Mouse (Mus musculus) bone marrow macrophage, adult 2 months (primary cell): ENCODE measurements around the gene Nup98. TPM values are rescaled to one million over a fixed set of nuclear protein-coding genes. Genes with fewer than 3 reads are reported as not detected.

Source experiments
- H3K27ac ChIP-seq: 2 replicates; pipeline ENCODE4 v1.5.1; 2012; ENCODE audit warnings: low read depth, low read length; ENCODE audit not compliant: insufficient read depth
- H3K4me1 ChIP-seq: 2 replicates; pipeline ENCODE4 v1.6.1; 2012; ENCODE audit warnings: low read length; ENCODE audit not compliant: control insufficient read depth, insufficient read depth
- H3K4me3 ChIP-seq: 2 replicates; pipeline ENCODE4 v1.5.1; 2012; ENCODE audit warnings: mild to moderate bottlenecking, low read length, moderate library complexity; ENCODE audit not compliant: insufficient read depth
- CTCF ChIP-seq: IDR thresholded peaks from 2 replicates; pipeline ENCODE4 v1.5.1; 2012; ENCODE audit warnings: low read depth, mild to moderate bottlenecking, low read length, moderate library complexity
- POLR2A ChIP-seq: IDR thresholded peaks from 2 replicates; pipeline ENCODE4 v1.6.1; 2012; ENCODE audit warnings: mild to moderate bottlenecking, low read depth, low read length, borderline replicate concordance
- polyA plus RNA-seq: library from polyadenylated mRNA; stranded (reverse); fragments of >200 nt; gene quantifications from 2 replicates; pipeline ENCODE4 v1.2.4, GENCODE M21; 2012; ENCODE audit not compliant: missing spikeins, insufficient read depth, insufficient read length

Gene Nup98
- 33.3 and 36.9 TPM in 2 replicates for polyA plus RNA-seq

DNA sequence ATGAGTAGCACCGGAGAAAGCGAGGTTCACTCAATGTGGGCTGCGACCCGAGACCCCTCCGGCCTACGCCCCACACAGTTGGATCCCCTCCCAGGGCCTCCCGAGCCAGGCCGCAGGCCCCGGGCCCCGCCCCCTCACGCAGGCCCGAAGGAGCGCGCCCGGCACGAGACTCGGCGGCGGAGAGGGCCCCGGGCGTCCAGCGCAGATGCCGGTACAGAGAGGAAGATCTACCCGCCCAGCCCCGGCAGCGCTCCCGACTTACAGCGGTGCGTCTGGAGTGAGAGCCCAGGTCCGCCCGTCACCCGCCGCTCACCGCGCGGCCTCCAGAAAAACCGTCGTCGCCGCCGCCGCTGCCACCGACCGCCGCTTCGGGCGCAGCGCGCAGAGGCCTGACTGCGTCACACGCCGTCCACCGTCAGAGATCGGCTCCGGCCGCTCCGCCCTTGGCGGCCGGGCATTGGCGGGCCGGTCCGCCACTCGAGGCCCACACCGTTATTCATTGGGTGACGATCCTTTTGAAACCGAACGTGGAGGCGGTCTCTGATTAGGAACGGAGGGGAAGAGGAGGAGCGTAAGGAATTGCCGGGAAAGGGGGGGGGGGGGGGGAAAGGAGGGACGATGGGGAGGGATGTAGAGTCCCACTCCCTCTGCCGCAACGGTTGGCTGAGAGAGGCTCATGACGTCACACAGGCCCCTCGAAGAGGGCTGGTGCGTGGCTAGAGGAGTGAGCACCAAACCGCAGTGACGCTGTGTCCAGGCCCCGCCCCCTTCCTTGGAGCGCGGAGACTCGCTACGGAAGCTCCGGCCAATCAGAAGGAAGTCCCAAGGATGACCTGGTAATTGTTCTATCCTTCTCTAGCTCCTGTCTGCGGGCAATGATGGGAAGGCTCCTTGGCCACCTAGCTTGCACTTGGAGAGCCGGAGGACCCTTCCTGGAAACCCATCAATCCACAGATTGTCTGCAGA is at the start of gene Nup98, which contains the start of gene Pgap2:
Nup98 (minus strand) TSS at position 421 of the 966 bp plus-strand sequence.
Pgap2 (plus strand) TSS at position 453 of the 966 bp plus-strand sequence.
- peak within 1 kb of the TSS; percentile 92 for H3K27ac ChIP-seq
- TF ChIP-seq CTCF = no peak
- TF ChIP-seq POLR2A = no peak
- H3K4me1 ChIP-seq = peaks cover 13% of the 10 kb centered on the region
- peak within 1 kb of the TSS; percentile 84 for H3K4me3 ChIP-seq

DNA sequence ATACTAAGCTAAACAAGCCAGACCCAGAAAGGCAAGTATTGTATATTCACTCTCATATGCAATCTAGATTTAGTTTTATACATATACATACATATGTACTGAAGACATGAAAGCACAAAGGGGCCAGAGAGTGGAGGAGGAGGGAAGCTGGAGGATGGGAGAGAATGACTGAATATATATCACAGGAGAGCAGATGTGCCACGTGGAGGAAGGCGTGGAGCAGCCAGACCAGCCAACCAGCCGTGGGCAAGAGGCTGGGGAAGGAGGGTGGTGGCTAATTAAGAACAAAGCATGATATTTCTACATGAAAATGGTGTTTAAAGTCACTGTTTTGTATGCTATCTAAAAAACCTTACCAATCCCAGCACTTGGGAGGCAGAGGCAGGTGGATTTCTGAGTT is 48.8 kb upstream of the Nup98 start:
- TF ChIP-seq POLR2A = no peak
- no peak for TF ChIP-seq CTCF
- H3K27ac ChIP-seq = no peak overlapping the region

DNA sequence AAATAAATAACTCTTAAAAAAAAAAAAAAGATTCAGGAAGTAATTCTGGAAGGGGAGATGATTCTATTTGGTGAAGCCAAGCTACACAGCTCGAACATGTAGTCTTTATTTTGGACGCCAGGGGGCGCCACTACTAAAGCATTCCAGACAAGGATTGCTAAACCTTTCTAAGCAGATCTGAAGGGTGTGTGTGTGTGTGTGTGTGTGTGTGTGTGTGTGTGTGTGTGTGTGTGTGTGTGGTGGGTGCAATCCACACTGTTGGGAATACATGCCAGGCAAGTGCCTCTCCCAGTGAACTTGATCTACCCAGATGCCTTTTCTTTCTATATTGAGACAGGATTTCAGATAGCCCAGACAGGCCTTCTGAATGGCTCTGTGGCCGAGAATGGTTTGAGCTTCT is 48.2 kb upstream of the Nup98 start:
- no peak overlapping the region for H3K27ac ChIP-seq
- H3K4me1 ChIP-seq = peaks cover 7% of the 10 kb centered on the region
- no peak overlapping the region for H3K4me3 ChIP-seq
- TF ChIP-seq POLR2A (no peak), CTCF (peak; percentile 5; the same call in 1 of the 2 replicates)

More for the DNA sequence above, 48.8 kb upstream of the Nup98 start:
- H3K4me1 ChIP-seq = peaks cover 7% of the 10 kb centered on the region
- H3K4me3 ChIP-seq = no peak overlapping the region

DNA sequence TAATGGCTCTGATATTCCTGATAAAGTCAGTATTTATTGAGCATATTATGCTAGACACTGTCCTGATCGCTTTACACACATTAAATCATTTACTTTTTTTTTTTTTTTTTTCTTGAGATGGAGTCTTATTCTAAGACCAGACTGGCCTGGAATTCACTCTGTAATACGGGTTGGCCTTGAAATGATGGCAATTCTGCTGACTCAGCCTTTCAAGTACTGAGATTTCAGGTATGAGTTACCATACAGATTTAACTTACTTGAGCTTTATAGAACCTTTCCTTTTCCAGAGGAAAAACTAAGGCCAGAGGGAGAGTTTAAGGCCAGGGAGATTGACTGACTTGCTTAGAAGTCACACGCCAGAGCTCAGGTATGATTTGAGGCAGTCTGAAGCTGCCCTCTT is 46.7 kb upstream of the Nup98 start:
- Histone ChIP-seq H3K27ac (no peak overlapping the region), H3K4me3 (no peak overlapping the region), H3K4me1 (peaks cover 7% of the 10 kb centered on the region)
- TF ChIP-seq POLR2A = no peak
- TF ChIP-seq CTCF = no peak

DNA sequence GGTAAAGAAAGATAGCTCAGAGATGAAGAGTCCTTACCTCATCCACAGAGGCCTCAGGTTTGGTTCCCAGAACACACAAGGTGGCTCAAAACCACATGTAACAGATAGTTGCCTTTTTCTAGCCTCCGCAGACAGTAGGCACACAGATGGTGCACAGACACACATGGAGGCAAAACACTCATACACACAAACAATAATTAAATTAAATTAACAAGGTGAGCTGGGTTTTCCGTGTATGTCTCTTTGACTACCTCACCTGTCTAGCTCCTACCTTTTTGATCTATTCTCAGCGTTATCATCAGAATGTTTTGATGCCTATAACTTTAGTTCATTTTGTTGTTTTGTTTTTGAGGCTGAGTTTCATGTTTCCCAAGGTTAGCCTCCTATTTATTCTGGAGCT is 46.0 kb upstream of the Nup98 start, which contains the start of gene Rhog:
Rhog (minus strand) TSS at position 101 of the 400 bp plus-strand sequence.
- H3K4me3 ChIP-seq = no peak within 1 kb of the TSS
- no peak within 1 kb of the TSS for H3K27ac ChIP-seq
- TF ChIP-seq CTCF = no peak
- no peak for TF ChIP-seq POLR2A
- H3K4me1 ChIP-seq = peaks cover 12% of the 10 kb centered on the region

DNA sequence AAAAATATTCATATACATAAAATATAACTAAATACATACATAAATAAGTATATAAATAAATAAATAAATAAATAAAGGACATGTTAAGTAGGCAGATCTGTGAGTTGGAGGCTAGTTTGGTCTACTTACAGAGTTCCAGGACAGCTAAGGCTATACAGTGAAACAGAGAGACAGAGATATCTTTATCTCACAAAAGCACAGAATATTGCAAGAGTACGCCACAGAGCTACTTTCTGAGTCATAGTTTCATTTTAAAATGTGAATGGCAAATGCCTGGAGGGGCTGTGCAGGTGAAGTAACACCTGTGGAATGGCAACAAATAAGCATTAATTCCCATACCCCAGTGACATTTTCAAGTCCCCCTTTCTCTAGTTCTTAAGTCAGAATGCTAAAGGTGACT is 43.7 kb upstream of the Nup98 start:
- no peak overlapping the region for H3K4me3 ChIP-seq
- H3K27ac ChIP-seq = no peak overlapping the region
- peaks cover 7% of the 10 kb centered on the region for H3K4me1 ChIP-seq
- TF ChIP-seq POLR2A (no peak), CTCF (no peak)

DNA sequence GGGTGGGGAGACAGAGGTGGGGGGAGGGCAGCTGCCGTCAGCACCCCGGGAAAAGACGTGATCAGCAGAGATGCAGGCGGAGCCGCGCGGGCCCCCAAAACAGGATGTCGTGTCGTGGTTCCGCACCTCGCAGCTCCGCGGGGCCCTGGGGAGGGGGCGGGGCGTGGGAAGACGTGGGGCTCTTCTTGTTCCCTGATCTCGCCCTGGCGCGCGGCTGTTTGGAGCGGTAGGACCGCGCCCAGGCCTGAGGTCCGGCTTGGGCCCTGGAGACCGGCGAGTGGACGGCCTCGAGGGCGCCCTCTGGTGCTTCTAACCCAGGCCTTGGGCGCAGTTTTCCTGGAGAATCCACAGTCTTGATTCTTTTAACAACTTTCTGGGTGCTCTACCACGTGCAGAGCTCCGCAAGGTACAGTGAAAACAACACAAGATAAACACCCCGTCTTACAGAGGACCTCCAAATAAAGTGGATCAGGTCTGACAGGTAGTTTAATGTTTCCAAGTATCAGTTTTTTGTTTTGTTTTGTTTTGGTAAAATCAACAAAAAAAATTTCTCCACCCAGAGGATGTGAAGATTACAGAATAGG is 40.7 kb upstream of the Nup98 start:
- Histone ChIP-seq H3K4me1 (peaks cover 15% of the 10 kb centered on the region), H3K27ac (peak overlapping the region; percentile 99), H3K4me3 (peak overlapping the region; percentile 74)
- TF ChIP-seq POLR2A = peak; percentile 47; the same call in 1 of the 2 replicates
- TF ChIP-seq CTCF = 0 out of 2 replicates have a peak, but pooled peaks have one; percentile 12

DNA sequence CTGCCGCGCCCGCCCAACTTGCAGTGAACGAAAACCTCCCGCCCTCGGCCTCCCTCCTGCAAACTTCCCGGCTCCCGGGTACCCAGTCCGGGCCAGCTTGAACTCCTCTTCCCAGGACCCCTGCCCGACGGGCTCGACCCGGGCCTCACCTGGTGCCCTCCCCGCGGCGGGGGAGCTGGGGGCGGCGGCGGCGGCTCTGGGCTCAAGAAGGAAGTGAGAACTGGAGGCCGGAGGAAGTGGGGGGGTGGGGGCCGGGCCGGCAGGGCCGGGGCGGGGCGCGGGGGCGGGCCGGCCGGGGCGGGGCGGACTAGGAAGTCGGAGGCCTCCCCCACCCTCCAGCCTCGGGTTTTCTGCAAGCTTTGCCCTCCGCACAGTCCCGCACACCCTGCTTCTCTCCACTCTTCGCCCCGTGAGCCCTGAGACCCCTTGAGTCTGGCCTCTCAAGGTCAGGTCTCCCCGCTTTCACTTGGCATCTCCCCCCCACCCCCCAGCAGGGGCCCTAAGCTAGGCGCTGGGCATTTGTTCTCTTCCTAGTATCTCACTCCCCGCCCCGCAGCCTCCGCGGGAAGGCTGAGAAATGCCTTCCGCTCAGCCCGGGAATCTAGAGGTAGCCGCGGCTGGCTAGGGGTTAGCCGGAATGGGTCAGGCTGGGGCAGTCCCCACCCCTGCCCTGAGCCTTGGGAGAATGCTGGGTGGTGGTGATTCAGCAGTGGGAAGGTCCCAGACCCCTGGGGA is 40.1 kb upstream of the Nup98 start:
- H3K27ac ChIP-seq = peak overlapping the region; percentile 99
- peak overlapping the region; percentile 74 for H3K4me3 ChIP-seq
- TF ChIP-seq POLR2A (no peak), CTCF (0 out of 2 replicates have a peak, but pooled peaks have one; percentile 2)
- H3K4me1 ChIP-seq = peaks cover 20% of the 10 kb centered on the region

DNA sequence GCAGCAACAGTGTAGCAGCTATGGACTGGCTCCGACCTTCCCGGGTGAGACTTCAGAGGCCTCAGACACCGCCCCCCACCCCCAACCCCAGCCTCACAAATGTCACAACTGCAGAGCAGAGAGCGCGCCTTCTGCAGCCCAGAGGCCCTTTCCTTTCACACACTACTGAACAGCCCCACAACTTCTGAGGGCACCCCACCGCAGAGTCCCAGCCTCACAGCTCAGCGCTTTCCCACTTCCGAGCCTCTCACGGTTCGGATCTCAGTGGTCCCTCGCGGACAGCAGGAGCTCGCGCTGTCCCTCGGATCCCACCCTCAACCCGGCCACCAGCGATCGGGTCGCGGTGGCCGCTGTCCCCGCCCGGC is 39.5 kb upstream of the Nup98 start:
- Histone ChIP-seq H3K4me1 (peaks cover 25% of the 10 kb centered on the region), H3K27ac (peak overlapping the region; percentile 93), H3K4me3 (peak overlapping the region; percentile 63)
- TF ChIP-seq POLR2A (no peak), CTCF (no peak)
